Mouse (Mus musculus): ENCODE data around the gene Arsg. TPM values are rescaled to one million over a fixed set of nuclear protein-coding genes. Genes with fewer than 3 reads are reported as not detected.

Arsg gene
- total RNA-seq, 1 experiment = 1.0 TPM

DNA sequence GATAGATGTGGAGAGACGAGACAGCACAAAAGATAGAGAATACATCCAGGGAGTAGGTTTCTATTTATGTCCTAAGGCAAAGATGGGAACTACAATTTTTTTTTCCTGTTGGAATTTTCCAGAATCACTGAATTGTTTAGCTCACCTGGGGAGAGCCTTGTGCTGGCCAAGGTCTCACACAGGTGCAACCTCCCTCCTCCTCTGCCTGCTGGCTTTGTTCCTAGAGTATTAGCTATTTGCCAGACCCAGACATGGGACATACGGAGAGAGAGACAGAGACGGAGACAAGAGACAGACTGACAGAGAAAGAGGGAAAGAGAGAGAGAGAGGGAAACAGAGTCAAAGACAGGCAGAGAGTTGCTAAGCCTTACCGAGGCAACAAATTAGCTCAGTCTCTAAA lies 52.4 kb downstream of the Arsg start:
- Histone ChIP-seq H3K36me3 (ENCODE audit: control insufficient read depth, insufficient read depth, low read length, poor library complexity, severe bottlenecking) (no peaks in the 10 kb centered on the region), H3K4me3 (ENCODE audit: insufficient read depth in 1 of 2, low read depth in 1 of 2, low read length in 2 of 2, poor library complexity in 1 of 2, severe bottlenecking in 1 of 2) (no peak overlapping the region), H3K27ac (ENCODE audit: insufficient read depth, low read depth, low read length, poor library complexity, severe bottlenecking) (no peak overlapping the region), H3K4me1 (ENCODE audit: control insufficient read depth in 2 of 2, insufficient read depth in 2 of 2, low read length in 2 of 2, poor library complexity in 1 of 2) (peaks cover 0 to 2% of the 10 kb centered on the region in 2 experiments; a peak in 1 of 4 replicates), H3K9me3 (ENCODE audit: control insufficient read depth, insufficient read depth, low read depth, low read length) (no peaks in the 10 kb centered on the region), H3K9ac (ENCODE audit: insufficient read depth, low read depth, low read length, poor library complexity, severe bottlenecking) (no peak overlapping the region)
- no peak for DNase-seq (ENCODE audit: low read depth, low spot score)
- no peak for TF ChIP-seq CHD2 (IDR thresholded peaks at IDR 0.05; ENCODE audit: low read depth, low read length)
- no peak for TF ChIP-seq ZNF384 (IDR thresholded peaks at IDR 0.05; ENCODE audit: low read depth, low read length)
- TF ChIP-seq MAFK (IDR thresholded peaks at IDR 0.05; ENCODE audit: insufficient read depth, low read depth, low read length) = no peak
- TF ChIP-seq ZC3H11A (IDR thresholded peaks at IDR 0.05; ENCODE audit: borderline replicate concordance, low read depth, low read length) = no peak
- no peak for TF ChIP-seq HCFC1 (IDR thresholded peaks at IDR 0.05; ENCODE audit: borderline replicate concordance, insufficient read depth, low read length)
- in situ Hi-C loops (cut with MboI; ENCODE audit: low sequenced_read_pairs in 2 of 2, unreplicated experiment in 2 of 2) = no loop called here

DNA sequence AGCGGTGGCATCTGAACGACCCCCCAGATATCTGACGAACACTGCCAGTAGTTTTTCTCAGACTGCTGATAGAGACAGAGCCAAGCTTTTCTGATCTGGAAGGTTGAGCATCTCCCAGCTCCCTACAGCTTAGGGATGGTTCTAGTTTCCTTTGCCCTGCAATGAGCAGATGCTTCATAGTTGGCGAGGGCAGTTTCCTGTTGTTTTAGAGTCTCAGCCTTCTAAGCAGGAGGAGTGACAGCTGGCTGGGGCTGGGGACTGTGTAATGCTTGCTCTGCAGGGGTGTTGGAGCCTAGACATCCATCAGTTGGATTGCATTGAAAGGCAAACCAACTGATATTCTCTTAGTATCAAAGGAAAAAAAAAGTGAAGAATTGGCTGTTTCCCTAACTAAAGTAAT lies 56.9 kb downstream of the Arsg start:
- no peak for DNase-seq (ENCODE audit: low read depth, low spot score)
- H3K4me3 ChIP-seq (ENCODE audit: insufficient read depth in 1 of 2, low read depth in 1 of 2, low read length in 2 of 2, poor library complexity in 1 of 2, severe bottlenecking in 1 of 2) = no peak overlapping the region
- no peak overlapping the region for H3K27ac ChIP-seq (ENCODE audit: insufficient read depth, low read depth, low read length, poor library complexity, severe bottlenecking)
- no peaks in the 10 kb centered on the region for H3K36me3 ChIP-seq (ENCODE audit: control insufficient read depth, insufficient read depth, low read length, poor library complexity, severe bottlenecking)
- in situ Hi-C loops (cut with MboI; ENCODE audit: low sequenced_read_pairs in 2 of 2, unreplicated experiment in 2 of 2) = no loop called here
- TF ChIP-seq MAFK (IDR thresholded peaks at IDR 0.05; ENCODE audit: insufficient read depth, low read depth, low read length) = no peak
- TF ChIP-seq CHD2 (IDR thresholded peaks at IDR 0.05; ENCODE audit: low read depth, low read length) = no peak
- no peak for TF ChIP-seq HCFC1 (IDR thresholded peaks at IDR 0.05; ENCODE audit: borderline replicate concordance, insufficient read depth, low read length)
- TF ChIP-seq ZNF384 (IDR thresholded peaks at IDR 0.05; ENCODE audit: low read depth, low read length) = no peak
- no peak for TF ChIP-seq ZC3H11A (IDR thresholded peaks at IDR 0.05; ENCODE audit: borderline replicate concordance, low read depth, low read length)
- no peaks in the 10 kb centered on the region for H3K9me3 ChIP-seq (ENCODE audit: control insufficient read depth, insufficient read depth, low read depth, low read length)
- no peaks in the 10 kb centered on the region for H3K4me1 ChIP-seq (ENCODE audit: control insufficient read depth in 2 of 2, insufficient read depth in 2 of 2, low read length in 2 of 2, poor library complexity in 1 of 2)
- H3K9ac ChIP-seq (ENCODE audit: insufficient read depth, low read depth, low read length, poor library complexity, severe bottlenecking) = no peak overlapping the region

DNA sequence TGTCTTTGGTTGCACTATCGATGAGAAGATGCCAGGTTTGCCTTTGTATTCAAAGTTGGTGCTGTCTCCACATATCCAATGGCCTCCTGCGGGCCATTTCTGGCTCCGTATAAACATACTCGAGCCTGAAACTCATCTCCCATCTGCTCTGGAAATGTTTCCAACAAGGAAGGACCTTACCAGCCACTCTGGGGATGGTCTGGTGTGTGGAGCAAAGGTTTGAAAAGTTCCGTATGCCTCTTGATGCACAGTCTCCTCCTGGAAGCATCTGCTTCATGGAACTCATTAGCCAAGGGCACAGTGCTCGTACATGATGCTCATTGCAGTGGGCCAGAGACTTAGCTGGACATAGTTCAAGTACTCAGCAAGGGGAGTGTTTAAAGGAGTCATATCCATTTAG lies 62.8 kb downstream of the Arsg start:
- Histone ChIP-seq H3K9me3 (ENCODE audit: control insufficient read depth, insufficient read depth, low read depth, low read length) (no peaks in the 10 kb centered on the region), H3K36me3 (ENCODE audit: control insufficient read depth, insufficient read depth, low read length, poor library complexity, severe bottlenecking) (no peaks in the 10 kb centered on the region), H3K27ac (ENCODE audit: insufficient read depth, low read depth, low read length, poor library complexity, severe bottlenecking) (no peak overlapping the region), H3K4me1 (ENCODE audit: control insufficient read depth in 2 of 2, insufficient read depth in 2 of 2, low read length in 2 of 2, poor library complexity in 1 of 2) (no peaks in the 10 kb centered on the region; a peak in 1 of 4 replicates), H3K4me3 (ENCODE audit: insufficient read depth in 1 of 2, low read depth in 1 of 2, low read length in 2 of 2, poor library complexity in 1 of 2, severe bottlenecking in 1 of 2) (no peak overlapping the region), H3K9ac (ENCODE audit: insufficient read depth, low read depth, low read length, poor library complexity, severe bottlenecking) (no peak overlapping the region)
- no peak for DNase-seq (ENCODE audit: low read depth, low spot score)
- TF ChIP-seq HCFC1 (IDR thresholded peaks at IDR 0.05; ENCODE audit: borderline replicate concordance, insufficient read depth, low read length) (no peak), MAFK (IDR thresholded peaks at IDR 0.05; ENCODE audit: insufficient read depth, low read depth, low read length) (no peak), CHD2 (IDR thresholded peaks at IDR 0.05; ENCODE audit: low read depth, low read length) (no peak), ZC3H11A (IDR thresholded peaks at IDR 0.05; ENCODE audit: borderline replicate concordance, low read depth, low read length) (no peak), ZNF384 (IDR thresholded peaks at IDR 0.05; ENCODE audit: low read depth, low read length) (no peak)
- in situ Hi-C loops (cut with MboI; ENCODE audit: low sequenced_read_pairs in 2 of 2, unreplicated experiment in 2 of 2) = no loop called here

DNA sequence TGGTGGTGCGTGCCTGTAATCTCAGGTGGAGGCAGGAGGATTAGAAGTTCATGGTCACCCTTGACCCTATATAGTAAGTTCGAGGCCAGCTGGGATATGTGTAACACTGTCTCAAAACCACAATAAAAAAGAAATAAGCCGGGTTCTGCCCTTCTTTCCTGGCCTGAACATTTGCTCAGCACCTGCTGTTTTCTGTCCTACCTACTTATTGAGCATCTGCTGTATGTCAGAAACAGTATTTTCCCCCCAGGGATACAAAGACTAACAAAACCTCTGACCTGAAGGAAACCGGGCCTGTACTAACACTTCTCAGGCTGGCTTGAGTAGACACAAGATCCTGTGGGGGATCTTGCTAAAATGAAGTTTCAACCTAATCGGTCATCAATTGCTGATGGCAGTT lies 63.8 kb downstream of the Arsg start:
- TF ChIP-seq MAFK (IDR thresholded peaks at IDR 0.05; ENCODE audit: insufficient read depth, low read depth, low read length) (no peak), ZC3H11A (IDR thresholded peaks at IDR 0.05; ENCODE audit: borderline replicate concordance, low read depth, low read length) (no peak), HCFC1 (IDR thresholded peaks at IDR 0.05; ENCODE audit: borderline replicate concordance, insufficient read depth, low read length) (no peak), ZNF384 (IDR thresholded peaks at IDR 0.05; ENCODE audit: low read depth, low read length) (no peak), CHD2 (IDR thresholded peaks at IDR 0.05; ENCODE audit: low read depth, low read length) (no peak)
- no peak for DNase-seq (ENCODE audit: low read depth, low spot score)

DNA sequence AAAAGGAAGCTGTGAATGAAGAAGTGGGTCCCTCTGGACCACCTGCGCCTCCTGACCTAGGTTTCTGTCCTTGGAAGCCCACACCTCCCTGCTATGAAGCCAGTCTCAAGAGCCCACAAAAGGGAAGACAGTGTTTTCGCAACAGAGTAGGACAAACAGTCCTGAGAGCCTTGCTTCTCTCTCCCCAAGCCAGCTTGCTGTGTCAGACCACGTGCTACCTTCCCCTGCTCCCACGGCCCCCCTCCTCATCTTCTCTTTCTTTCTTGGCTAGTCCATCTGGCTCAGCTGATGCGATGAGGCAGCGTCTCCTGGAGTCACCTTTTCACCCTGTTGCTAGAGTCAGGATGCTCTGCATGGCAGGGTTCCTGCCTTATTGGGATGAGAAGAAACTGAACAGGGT lies 66.1 kb downstream of the Arsg start:
- DNase-seq (ENCODE audit: low read depth, low spot score) = no peak
- no peaks in the 10 kb centered on the region for H3K9me3 ChIP-seq (ENCODE audit: control insufficient read depth, insufficient read depth, low read depth, low read length)
- H3K4me3 ChIP-seq (ENCODE audit: insufficient read depth in 1 of 2, low read depth in 1 of 2, low read length in 2 of 2, poor library complexity in 1 of 2, severe bottlenecking in 1 of 2) = no peak overlapping the region
- no peak overlapping the region for H3K9ac ChIP-seq (ENCODE audit: insufficient read depth, low read depth, low read length, poor library complexity, severe bottlenecking)
- H3K27ac ChIP-seq (ENCODE audit: insufficient read depth, low read depth, low read length, poor library complexity, severe bottlenecking) = no peak overlapping the region
- no peaks in the 10 kb centered on the region for H3K36me3 ChIP-seq (ENCODE audit: control insufficient read depth, insufficient read depth, low read length, poor library complexity, severe bottlenecking)
- in situ Hi-C loops (cut with MboI; ENCODE audit: low sequenced_read_pairs in 2 of 2, unreplicated experiment in 2 of 2) = no loop called here
- TF ChIP-seq CHD2 (IDR thresholded peaks at IDR 0.05; ENCODE audit: low read depth, low read length) = no peak
- no peak for TF ChIP-seq HCFC1 (IDR thresholded peaks at IDR 0.05; ENCODE audit: borderline replicate concordance, insufficient read depth, low read length)
- no peak for TF ChIP-seq ZNF384 (IDR thresholded peaks at IDR 0.05; ENCODE audit: low read depth, low read length)
- no peak for TF ChIP-seq ZC3H11A (IDR thresholded peaks at IDR 0.05; ENCODE audit: borderline replicate concordance, low read depth, low read length)
- TF ChIP-seq MAFK (IDR thresholded peaks at IDR 0.05; ENCODE audit: insufficient read depth, low read depth, low read length) = no peak
- no peaks in the 10 kb centered on the region; a peak in 1 of 4 replicates for H3K4me1 ChIP-seq (ENCODE audit: control insufficient read depth in 2 of 2, insufficient read depth in 2 of 2, low read length in 2 of 2, poor library complexity in 1 of 2)

More for the DNA sequence above, 63.8 kb downstream of the Arsg start:
- Histone ChIP-seq H3K9ac (ENCODE audit: insufficient read depth, low read depth, low read length, poor library complexity, severe bottlenecking) (no peak overlapping the region), H3K27ac (ENCODE audit: insufficient read depth, low read depth, low read length, poor library complexity, severe bottlenecking) (no peak overlapping the region), H3K4me3 (ENCODE audit: insufficient read depth in 1 of 2, low read depth in 1 of 2, low read length in 2 of 2, poor library complexity in 1 of 2, severe bottlenecking in 1 of 2) (no peak overlapping the region), H3K36me3 (ENCODE audit: control insufficient read depth, insufficient read depth, low read length, poor library complexity, severe bottlenecking) (no peaks in the 10 kb centered on the region), H3K9me3 (ENCODE audit: control insufficient read depth, insufficient read depth, low read depth, low read length) (no peaks in the 10 kb centered on the region), H3K4me1 (ENCODE audit: control insufficient read depth in 2 of 2, insufficient read depth in 2 of 2, low read length in 2 of 2, poor library complexity in 1 of 2) (no peaks in the 10 kb centered on the region; a peak in 1 of 4 replicates)
- in situ Hi-C loops (cut with MboI; ENCODE audit: low sequenced_read_pairs in 2 of 2, unreplicated experiment in 2 of 2) = no loop called here

Measured in ES-E14 (cell line).